Mouse (Mus musculus): ENCODE measurements at regions not wholly inside any gene's neighbourhood (a gene's known extent, or its start where the extent isn't known, plus 50 kb on each side); places are given as distances from the start of the nearest gene placed in this dataset.
"Not testable (repeated sequence)": the region's sequence is repeated elsewhere in the genome, so short reads cannot be mapped to it uniquely, and the experiment has no call there.

GRCm38 (mm10) chr14:15107795-15108321, 304.6 kb downstream of the Nek10 start:
- no peak overlapping the region for H3K4me3 ChIP-seq (ENCODE audit: low read depth, low read length)
- no peak overlapping the region for H3K4me2 ChIP-seq (replicated peaks; ENCODE audit: low read depth, low read length)
- ATAC-seq (ENCODE audit: low FRiP score), result no peak
- no peak overlapping the region for H3K27ac ChIP-seq (ENCODE audit: low read depth, low read length)
- no peak for DNase-seq (ENCODE audit: low spot score)
- H3K9me3 ChIP-seq (ENCODE audit: control insufficient read depth, low read length), result no peaks in the 10 kb centered on the region
- H3K27me3 ChIP-seq (ENCODE audit: control insufficient read depth, insufficient read depth, low read length), result no peaks in the 10 kb centered on the region
- no peaks in the 10 kb centered on the region for H3K4me1 ChIP-seq (replicated peaks; ENCODE audit: control insufficient read depth, insufficient read depth, low read length)
- no peaks in the 10 kb centered on the region for H3K36me3 ChIP-seq (ENCODE audit: control insufficient read depth, insufficient read depth, low read length)
- WGBS, result 80% methylated on average over 2 of the region's 2 CpGs
- H3K9ac ChIP-seq (ENCODE audit: low read depth, low read length), result no peak overlapping the region

- ATAC-seq (ENCODE audit: low FRiP score), result no peak
- WGBS, result 63% methylated on average over 2 of the region's 2 CpGs
These were observed 316.5 kb downstream of the Nek10 start for GRCm38 (mm10) chr14:15119745-15120144.

GRCm38 (mm10) chr14:15128157-15128556, 310.6 kb downstream of the Lrrc3b start:
- DNase-seq (ENCODE audit: low spot score), result no peak
- no peak for ATAC-seq (ENCODE audit: low FRiP score)
- H3K4me3 ChIP-seq (ENCODE audit: low read depth, low read length), result no peak overlapping the region
- WGBS, result 87% methylated on average over 3 of the region's 3 CpGs
- H3K4me1 ChIP-seq (replicated peaks; ENCODE audit: control insufficient read depth, insufficient read depth, low read length), result no peaks in the 10 kb centered on the region
- no peaks in the 10 kb centered on the region for H3K36me3 ChIP-seq (ENCODE audit: control insufficient read depth, insufficient read depth, low read length)
- H3K27ac ChIP-seq (ENCODE audit: low read depth, low read length), result no peak overlapping the region
- no peaks in the 10 kb centered on the region for H3K9me3 ChIP-seq (ENCODE audit: control insufficient read depth, low read length)
- H3K9ac ChIP-seq (ENCODE audit: low read depth, low read length), result no peak overlapping the region
- no peaks in the 10 kb centered on the region for H3K27me3 ChIP-seq (ENCODE audit: control insufficient read depth, insufficient read depth, low read length)
- no peak overlapping the region for H3K4me2 ChIP-seq (replicated peaks; ENCODE audit: low read depth, low read length)

More at GRCm38 (mm10) chr14:15119745-15120144, 316.5 kb downstream of the Nek10 start:
- no peaks in the 10 kb centered on the region for H3K9me3 ChIP-seq (ENCODE audit: control insufficient read depth, low read length)
- no peak overlapping the region for H3K9ac ChIP-seq (ENCODE audit: low read depth, low read length)
- H3K27ac ChIP-seq (ENCODE audit: low read depth, low read length), result no peak overlapping the region
- no peak overlapping the region for H3K4me2 ChIP-seq (replicated peaks; ENCODE audit: low read depth, low read length)
- no peaks in the 10 kb centered on the region for H3K4me1 ChIP-seq (replicated peaks; ENCODE audit: control insufficient read depth, insufficient read depth, low read length)
- no peak overlapping the region for H3K4me3 ChIP-seq (ENCODE audit: low read depth, low read length)
- no peak for DNase-seq (ENCODE audit: low spot score)
- no peaks in the 10 kb centered on the region for H3K27me3 ChIP-seq (ENCODE audit: control insufficient read depth, insufficient read depth, low read length)
- no peaks in the 10 kb centered on the region for H3K36me3 ChIP-seq (ENCODE audit: control insufficient read depth, insufficient read depth, low read length)

GRCm38 (mm10) chr14:15140871-15141270, 297.9 kb downstream of the Lrrc3b start:
- H3K9me3 ChIP-seq (ENCODE audit: control insufficient read depth, low read length); H3K4me1 ChIP-seq (replicated peaks; ENCODE audit: control insufficient read depth, insufficient read depth, low read length); H3K36me3 ChIP-seq (ENCODE audit: control insufficient read depth, insufficient read depth, low read length); H3K27ac ChIP-seq (ENCODE audit: low read depth, low read length); H3K4me2 ChIP-seq (replicated peaks; ENCODE audit: low read depth, low read length); H3K4me3 ChIP-seq (ENCODE audit: low read depth, low read length); H3K9ac ChIP-seq (ENCODE audit: low read depth, low read length); ATAC-seq (ENCODE audit: low FRiP score); DNase-seq (ENCODE audit: low spot score); H3K27me3 ChIP-seq (ENCODE audit: control insufficient read depth, insufficient read depth, low read length): not testable (repeated sequence)
- 78% methylated on average over 1 of the region's 1 CpGs for WGBS

GRCm38 (mm10) chr14:15142839-15143238, 295.9 kb downstream of the Lrrc3b start:
- no peaks in the 10 kb centered on the region for H3K4me1 ChIP-seq (replicated peaks; ENCODE audit: control insufficient read depth, insufficient read depth, low read length)
- no peaks in the 10 kb centered on the region for H3K9me3 ChIP-seq (ENCODE audit: control insufficient read depth, low read length)
- WGBS, result 84% methylated on average over 1 of the region's 1 CpGs
- H3K4me3 ChIP-seq (ENCODE audit: low read depth, low read length), result no peak overlapping the region
- H3K9ac ChIP-seq (ENCODE audit: low read depth, low read length), result no peak overlapping the region
- H3K4me2 ChIP-seq (replicated peaks; ENCODE audit: low read depth, low read length), result no peak overlapping the region
- H3K27ac ChIP-seq (ENCODE audit: low read depth, low read length), result no peak overlapping the region
- H3K36me3 ChIP-seq (ENCODE audit: control insufficient read depth, insufficient read depth, low read length), result no peaks in the 10 kb centered on the region
- ATAC-seq (ENCODE audit: low FRiP score) (no peak), DNase-seq (ENCODE audit: low spot score) (no peak)
- no peaks in the 10 kb centered on the region for H3K27me3 ChIP-seq (ENCODE audit: control insufficient read depth, insufficient read depth, low read length)

- H3K9ac ChIP-seq (ENCODE audit: low read depth, low read length), result no peak overlapping the region
- H3K4me2 ChIP-seq (replicated peaks; ENCODE audit: low read depth, low read length), result no peak overlapping the region
- no peaks in the 10 kb centered on the region for H3K4me1 ChIP-seq (replicated peaks; ENCODE audit: control insufficient read depth, insufficient read depth, low read length)
- WGBS, result 90% methylated on average over 1 of the region's 1 CpGs
- H3K9me3 ChIP-seq (ENCODE audit: control insufficient read depth, low read length), result no peaks in the 10 kb centered on the region
- no peak for ATAC-seq (ENCODE audit: low FRiP score)
- no peak overlapping the region for H3K27ac ChIP-seq (ENCODE audit: low read depth, low read length)
- H3K36me3 ChIP-seq (ENCODE audit: control insufficient read depth, insufficient read depth, low read length), result no peaks in the 10 kb centered on the region
- H3K4me3 ChIP-seq (ENCODE audit: low read depth, low read length), result no peak overlapping the region
- DNase-seq (ENCODE audit: low spot score), result no peak
- H3K27me3 ChIP-seq (ENCODE audit: control insufficient read depth, insufficient read depth, low read length), result no peaks in the 10 kb centered on the region
These were observed 290.3 kb downstream of the Lrrc3b start for GRCm38 (mm10) chr14:15148516-15148915.

All from hindbrain, embryonic 11.5 days (tissue).